8 mouse cellular contexts compared by ENCODE assay signal in the genomic region with DNA sequence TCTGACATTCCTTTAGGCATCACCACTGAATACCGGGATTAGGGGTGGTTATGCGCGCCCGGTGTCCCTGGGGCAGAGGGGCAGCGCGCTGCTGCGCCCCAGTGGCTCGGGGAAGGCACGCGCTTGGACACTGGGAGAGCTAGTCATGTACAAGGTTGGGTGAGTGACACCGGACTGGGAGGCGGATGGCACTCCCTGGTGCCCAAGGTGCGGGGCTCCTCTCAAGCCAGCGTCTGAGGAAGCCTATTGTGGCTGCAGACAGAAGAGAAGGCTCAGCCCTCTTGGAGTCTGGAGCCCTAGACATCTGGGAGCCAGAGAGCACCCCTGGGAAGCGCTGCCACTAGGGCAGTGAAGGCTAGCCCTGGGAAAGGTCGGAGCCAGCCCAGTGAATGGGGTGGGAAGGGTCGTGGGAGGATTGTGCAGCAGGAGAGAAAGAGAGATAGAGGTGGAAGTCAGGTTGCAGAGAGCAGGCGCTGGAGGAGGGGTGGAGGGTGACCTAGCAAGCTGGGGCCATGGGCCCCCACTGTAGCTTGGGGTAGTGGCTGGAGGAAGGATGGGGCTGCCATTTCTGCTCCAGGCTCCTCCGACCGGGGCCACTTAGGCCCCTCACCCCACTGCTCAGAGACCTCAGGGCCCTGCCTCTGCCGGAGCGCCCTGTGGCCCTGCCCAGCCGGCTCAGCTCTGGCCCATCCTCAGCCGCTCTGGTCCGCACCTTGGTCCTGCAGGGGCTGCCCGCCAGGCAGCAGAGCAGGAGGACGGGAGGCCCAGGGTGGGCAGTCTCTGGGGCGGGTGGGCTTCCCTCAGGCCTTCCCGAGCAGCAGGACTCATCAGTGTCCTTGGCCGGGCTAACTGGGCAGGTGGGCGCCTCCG. TPM values are rescaled to one million over a fixed set of nuclear protein-coding genes. Genes with fewer than 3 reads are reported as not detected.
A peak's percentile ranks its signal among the peaks of the same experiment; 100 is the strongest.
DNase-seq lines count a peak whose midpoint lies in the region; ATAC-seq lines count a peak whose summit lies in the region.

No protein-coding gene starts in this region.

- peak; percentile 37 for DNase-seq in kidney, adult 18-20 months
- no peak for DNase-seq in kidney, adult 11 months
- DNase-seq in forebrain, embryonic 10.5 days (ENCODE audit: extremely low spot score, low spot score) = no peak
- peak; percentile 36 for DNase-seq in kidney, postnatal 10 days
- no peak for DNase-seq in right cerebral cortex, postnatal 14 days
- no peak for DNase-seq in left cerebral cortex, adult 8-10 months (ENCODE audit: low spot score in 2 of 2)
- no peak for DNase-seq in left cerebral cortex, adult 9 months (ENCODE audit: low spot score in 2 of 2)

- peak overlapping the region; percentile 42 for H3K4me3 ChIP-seq in forebrain, embryonic 10.5 days
- peak overlapping the region; percentile 29; the same call in 1 of the 2 replicates for H3K4me3 ChIP-seq in neural tube, embryonic 12.5 days

- H3K27ac ChIP-seq in forebrain, embryonic 10.5 days = no peak overlapping the region
- no peak overlapping the region for H3K27ac ChIP-seq in neural tube, embryonic 12.5 days

- H3K27me3 ChIP-seq in forebrain, embryonic 10.5 days (ENCODE audit: poor library complexity, severe bottlenecking) = peaks cover 96% of the 10 kb centered on the region
- H3K27me3 ChIP-seq in neural tube, embryonic 12.5 days (replicated peaks) = peaks cover 86% of the 10 kb centered on the region

- H3K9ac ChIP-seq in neural tube, embryonic 12.5 days = 0 out of 2 replicates have a peak overlapping the region, but pooled peaks have one; percentile 33

- H3K36me3 ChIP-seq in forebrain, embryonic 10.5 days (replicated peaks) = peaks cover 1% of the 10 kb centered on the region
- 0 out of 2 replicates have a peak, but pooled peaks cover under 1% of the 10 kb centered on the region for H3K36me3 ChIP-seq in neural tube, embryonic 12.5 days

- 5% methylated on average over 32 of the region's 32 CpGs for WGBS in forebrain, embryonic 10.5 days
- 5% methylated on average over 32 of the region's 32 CpGs for WGBS in neural tube, embryonic 12.5 days

- peak overlapping the region; percentile 55 for H3K4me2 ChIP-seq in neural tube, embryonic 12.5 days (replicated peaks)

- peaks cover 33% of the 10 kb centered on the region for H3K4me1 ChIP-seq in forebrain, embryonic 10.5 days
- peaks cover 23% of the 10 kb centered on the region for H3K4me1 ChIP-seq in neural tube, embryonic 12.5 days

- no peak for ATAC-seq in neural tube, embryonic 12.5 days (ENCODE audit: low FRiP score, low read depth)

- no peaks in the 10 kb centered on the region for H3K9me3 ChIP-seq in forebrain, embryonic 10.5 days
- H3K9me3 ChIP-seq in neural tube, embryonic 12.5 days = no peaks in the 10 kb centered on the region

RNA-seq across cellular contexts. Expression of a gene that starts 1.7 kb away (rescaled TPM):
- not detected in 2 replicates for polyA plus RNA-seq in forebrain, embryonic 10.5 days (2016; fragmentation: Nextera tagmentation; extraction: Ambion mirVana)
- polyA plus RNA-seq in neural tube, embryonic 12.5 days (2016; fragmentation: Nextera tagmentation; extraction: Ambion mirVana) = not detected in 2 replicates
- not detected for total RNA-seq in left cerebral cortex, adult 8-10 months (2022)

RNA-seq across cellular contexts. Expression of a gene that starts 3.5 kb away (rescaled TPM):
- not detected in 2 replicates for polyA plus RNA-seq in forebrain, embryonic 10.5 days (2016; fragmentation: Nextera tagmentation; extraction: Ambion mirVana)
- not detected in 2 replicates for polyA plus RNA-seq in neural tube, embryonic 12.5 days (2016; fragmentation: Nextera tagmentation; extraction: Ambion mirVana)
- total RNA-seq in left cerebral cortex, adult 8-10 months (2022) = not detected

RNA-seq across cellular contexts. Expression of a gene that starts 19.1 kb away (rescaled TPM):
- polyA plus RNA-seq in forebrain, embryonic 10.5 days (2016; fragmentation: Nextera tagmentation; extraction: Ambion mirVana) = 136 and 142 TPM in 2 replicates
- 142 and 144 TPM in 2 replicates for polyA plus RNA-seq in neural tube, embryonic 12.5 days (2016; fragmentation: Nextera tagmentation; extraction: Ambion mirVana)
- total RNA-seq in left cerebral cortex, adult 8-10 months (2022) = 100 to 1,000 TPM in 2 of 4 experiments, 10 to 100 TPM in 2; 88.6 to 111 (median 96.9) TPM

RNA-seq across cellular contexts. Expression of a gene that starts 19.2 kb away (rescaled TPM):
- polyA plus RNA-seq in forebrain, embryonic 10.5 days (2016; fragmentation: Nextera tagmentation; extraction: Ambion mirVana) = 231 and 247 TPM in 2 replicates
- polyA plus RNA-seq in neural tube, embryonic 12.5 days (2016; fragmentation: Nextera tagmentation; extraction: Ambion mirVana) = 201 and 204 TPM in 2 replicates
- total RNA-seq in left cerebral cortex, adult 8-10 months (2022) = 10 to 100 TPM; 57.5 to 67.8 (median 62.1) TPM

RNA-seq across cellular contexts. Expression of a gene that starts 27.6 kb away (rescaled TPM):
- polyA plus RNA-seq in forebrain, embryonic 10.5 days (2016; fragmentation: Nextera tagmentation; extraction: Ambion mirVana) = 0.87 and 1.3 TPM in 2 replicates
- 8.1 and 11.3 TPM in 2 replicates for polyA plus RNA-seq in neural tube, embryonic 12.5 days (2016; fragmentation: Nextera tagmentation; extraction: Ambion mirVana)
- 100 to 1,000 TPM; 390 to 399 (median 395) TPM for total RNA-seq in left cerebral cortex, adult 8-10 months (2022)

Comparison
In these comparisons a context has a peak if more than half of its experiments do, and no peak if none do; other contexts are left out.
1. DNase-seq: peak in kidney, adult 18-20 months (single experiment) and kidney, postnatal 10 days (single experiment); none in kidney, adult 11 months (single experiment), forebrain, embryonic 10.5 days (single experiment), right cerebral cortex, postnatal 14 days (single experiment), left cerebral cortex, adult 8-10 months (0 of 2) and left cerebral cortex, adult 9 months (0 of 2).